Mouse (Mus musculus): ENCODE measurements at regions not wholly inside any gene's neighbourhood (a gene's known extent, or its start where the extent isn't known, plus 50 kb on each side); places are given as distances from the start of the nearest gene placed in this dataset.
A peak's percentile ranks its signal among the peaks of the same experiment; 100 is the strongest.

- Histone ChIP-seq H3K4me2 (ENCODE audit: low read depth, low read length) (no peak overlapping the region), H3K36me3 (ENCODE audit: control insufficient read depth, insufficient read depth, low read length) (no peaks in the 10 kb centered on the region), H3K27ac (replicated peaks; ENCODE audit: low read depth, low read length) (no peak overlapping the region), H3K27me3 (replicated peaks; ENCODE audit: control insufficient read depth, insufficient read depth, low read length) (no peaks in the 10 kb centered on the region), H3K9ac (ENCODE audit: low read depth, low read length) (no peak overlapping the region), H3K4me3 (ENCODE audit: low read depth, low read length) (no peak overlapping the region), H3K4me1 (ENCODE audit: control insufficient read depth, insufficient read depth, low read length) (no peaks in the 10 kb centered on the region), H3K9me3 (ENCODE audit: control insufficient read depth, low read length) (no peaks in the 10 kb centered on the region)
- WGBS = 78% methylated on average over 13 of the region's 13 CpGs
- DNase-seq (ENCODE audit: low spot score) (no peak), ATAC-seq (ENCODE audit: low read depth) (no peak)
These were observed 213.6 kb upstream of the Kcnab2 start for GRCm38 (mm10) chr4:152691302-152691701.

GRCm38 (mm10) chr4:152690766-152691165 is 213.1 kb upstream of the Kcnab2 start:
- DNase-seq (ENCODE audit: low spot score) (no peak), ATAC-seq (ENCODE audit: low read depth) (no peak)
- Histone ChIP-seq H3K36me3 (ENCODE audit: control insufficient read depth, insufficient read depth, low read length) (no peaks in the 10 kb centered on the region), H3K27ac (replicated peaks; ENCODE audit: low read depth, low read length) (no peak overlapping the region), H3K9ac (ENCODE audit: low read depth, low read length) (no peak overlapping the region), H3K4me1 (ENCODE audit: control insufficient read depth, insufficient read depth, low read length) (no peaks in the 10 kb centered on the region), H3K9me3 (ENCODE audit: control insufficient read depth, low read length) (no peaks in the 10 kb centered on the region), H3K27me3 (replicated peaks; ENCODE audit: control insufficient read depth, insufficient read depth, low read length) (no peaks in the 10 kb centered on the region), H3K4me2 (ENCODE audit: low read depth, low read length) (no peak overlapping the region), H3K4me3 (ENCODE audit: low read depth, low read length) (no peak overlapping the region)
- 92% methylated on average over 4 of the region's 4 CpGs for WGBS

GRCm38 (mm10) chr4:152689831-152690230 is 212.2 kb upstream of the Kcnab2 start:
- H3K4me2 ChIP-seq (ENCODE audit: low read depth, low read length) = no peak overlapping the region
- DNase-seq (ENCODE audit: low spot score) (no peak), ATAC-seq (ENCODE audit: low read depth) (no peak)
- no peak overlapping the region for H3K4me3 ChIP-seq (ENCODE audit: low read depth, low read length)
- H3K27me3 ChIP-seq (replicated peaks; ENCODE audit: control insufficient read depth, insufficient read depth, low read length) = no peaks in the 10 kb centered on the region
- H3K9ac ChIP-seq (ENCODE audit: low read depth, low read length) = no peak overlapping the region
- no peak overlapping the region for H3K27ac ChIP-seq (replicated peaks; ENCODE audit: low read depth, low read length)
- WGBS = 81% methylated on average over 9 of the region's 9 CpGs
- no peaks in the 10 kb centered on the region for H3K9me3 ChIP-seq (ENCODE audit: control insufficient read depth, low read length)
- no peaks in the 10 kb centered on the region for H3K4me1 ChIP-seq (ENCODE audit: control insufficient read depth, insufficient read depth, low read length)
- no peaks in the 10 kb centered on the region for H3K36me3 ChIP-seq (ENCODE audit: control insufficient read depth, insufficient read depth, low read length)

GRCm38 (mm10) chr4:152686509-152687081 is 208.9 kb upstream of the Kcnab2 start:
- DNase-seq (ENCODE audit: low spot score) (no peak), ATAC-seq (ENCODE audit: low read depth) (no peak)
- no peaks in the 10 kb centered on the region for H3K4me1 ChIP-seq (ENCODE audit: control insufficient read depth, insufficient read depth, low read length)
- H3K4me2 ChIP-seq (ENCODE audit: low read depth, low read length) = no peak overlapping the region
- H3K9ac ChIP-seq (ENCODE audit: low read depth, low read length) = no peak overlapping the region
- no peak overlapping the region for H3K4me3 ChIP-seq (ENCODE audit: low read depth, low read length)
- peaks cover 11% of the 10 kb centered on the region; the same call in 1 of the 2 replicates for H3K9me3 ChIP-seq (ENCODE audit: control insufficient read depth, low read length)
- H3K27me3 ChIP-seq (replicated peaks; ENCODE audit: control insufficient read depth, insufficient read depth, low read length) = no peaks in the 10 kb centered on the region
- 59% methylated on average over 12 of the region's 12 CpGs for WGBS
- H3K36me3 ChIP-seq (ENCODE audit: control insufficient read depth, insufficient read depth, low read length) = no peaks in the 10 kb centered on the region
- H3K27ac ChIP-seq (replicated peaks; ENCODE audit: low read depth, low read length) = no peak overlapping the region

GRCm38 (mm10) chr4:152674140-152674539 is 196.5 kb upstream of the Kcnab2 start:
- Histone ChIP-seq H3K36me3 (ENCODE audit: control insufficient read depth, insufficient read depth, low read length) (no peaks in the 10 kb centered on the region), H3K4me1 (ENCODE audit: control insufficient read depth, insufficient read depth, low read length) (no peaks in the 10 kb centered on the region), H3K27ac (replicated peaks; ENCODE audit: low read depth, low read length) (no peak overlapping the region), H3K27me3 (replicated peaks; ENCODE audit: control insufficient read depth, insufficient read depth, low read length) (no peaks in the 10 kb centered on the region), H3K9ac (ENCODE audit: low read depth, low read length) (no peak overlapping the region), H3K4me2 (ENCODE audit: low read depth, low read length) (no peak overlapping the region), H3K4me3 (ENCODE audit: low read depth, low read length) (no peak overlapping the region), H3K9me3 (ENCODE audit: control insufficient read depth, low read length) (no peaks in the 10 kb centered on the region)
- WGBS = 42% methylated on average over 11 of the region's 11 CpGs
- ATAC-seq (ENCODE audit: low read depth) (peak; percentile 71), DNase-seq (ENCODE audit: low spot score) (peak; percentile 37)

- H3K4me2 ChIP-seq (ENCODE audit: low read depth, low read length) = no peak overlapping the region
- peaks cover 5% of the 10 kb centered on the region; the same call in 1 of the 2 replicates for H3K9me3 ChIP-seq (ENCODE audit: control insufficient read depth, low read length)
- 45% methylated on average over 8 of the region's 8 CpGs for WGBS
- H3K4me3 ChIP-seq (ENCODE audit: low read depth, low read length) = no peak overlapping the region
- ATAC-seq (ENCODE audit: low read depth) (no peak), DNase-seq (ENCODE audit: low spot score) (no peak)
- H3K36me3 ChIP-seq (ENCODE audit: control insufficient read depth, insufficient read depth, low read length) = no peaks in the 10 kb centered on the region
- no peak overlapping the region for H3K27ac ChIP-seq (replicated peaks; ENCODE audit: low read depth, low read length)
- H3K4me1 ChIP-seq (ENCODE audit: control insufficient read depth, insufficient read depth, low read length) = no peaks in the 10 kb centered on the region
- no peaks in the 10 kb centered on the region for H3K27me3 ChIP-seq (replicated peaks; ENCODE audit: control insufficient read depth, insufficient read depth, low read length)
- H3K9ac ChIP-seq (ENCODE audit: low read depth, low read length) = no peak overlapping the region
These were observed 185.8 kb upstream of the Kcnab2 start for GRCm38 (mm10) chr4:152663482-152663881.

- ATAC-seq (ENCODE audit: low read depth) (no peak), DNase-seq (ENCODE audit: low spot score) (no peak)
- H3K4me3 ChIP-seq (ENCODE audit: low read depth, low read length) = no peak overlapping the region
- H3K9ac ChIP-seq (ENCODE audit: low read depth, low read length) = no peak overlapping the region
- no peak overlapping the region for H3K27ac ChIP-seq (replicated peaks; ENCODE audit: low read depth, low read length)
- no peaks in the 10 kb centered on the region for H3K36me3 ChIP-seq (ENCODE audit: control insufficient read depth, insufficient read depth, low read length)
- 88% methylated on average over 12 of the region's 12 CpGs for WGBS
- H3K4me1 ChIP-seq (ENCODE audit: control insufficient read depth, insufficient read depth, low read length) = no peaks in the 10 kb centered on the region
- peaks cover 5% of the 10 kb centered on the region; the same call in 1 of the 2 replicates for H3K9me3 ChIP-seq (ENCODE audit: control insufficient read depth, low read length)
- H3K27me3 ChIP-seq (replicated peaks; ENCODE audit: control insufficient read depth, insufficient read depth, low read length) = no peaks in the 10 kb centered on the region
- no peak overlapping the region for H3K4me2 ChIP-seq (ENCODE audit: low read depth, low read length)
These were observed 185.4 kb upstream of the Kcnab2 start for GRCm38 (mm10) chr4:152663069-152663468.

GRCm38 (mm10) chr4:152662439-152662838 is 184.8 kb upstream of the Kcnab2 start:
- Histone ChIP-seq H3K36me3 (ENCODE audit: control insufficient read depth, insufficient read depth, low read length) (no peaks in the 10 kb centered on the region), H3K4me3 (ENCODE audit: low read depth, low read length) (no peak overlapping the region), H3K27ac (replicated peaks; ENCODE audit: low read depth, low read length) (no peak overlapping the region), H3K9ac (ENCODE audit: low read depth, low read length) (no peak overlapping the region), H3K4me2 (ENCODE audit: low read depth, low read length) (no peak overlapping the region), H3K9me3 (ENCODE audit: control insufficient read depth, low read length) (peaks cover 5% of the 10 kb centered on the region; the same call in 1 of the 2 replicates), H3K4me1 (ENCODE audit: control insufficient read depth, insufficient read depth, low read length) (no peaks in the 10 kb centered on the region), H3K27me3 (replicated peaks; ENCODE audit: control insufficient read depth, insufficient read depth, low read length) (no peaks in the 10 kb centered on the region)
- DNase-seq (ENCODE audit: low spot score) (no peak), ATAC-seq (ENCODE audit: low read depth) (no peak)
- WGBS = 89% methylated on average over 11 of the region's 11 CpGs

GRCm38 (mm10) chr4:152650198-152650597 is 172.5 kb upstream of the Kcnab2 start:
- no peaks in the 10 kb centered on the region for H3K4me1 ChIP-seq (ENCODE audit: control insufficient read depth, insufficient read depth, low read length)
- no peak overlapping the region for H3K4me2 ChIP-seq (ENCODE audit: low read depth, low read length)
- no peaks in the 10 kb centered on the region for H3K9me3 ChIP-seq (ENCODE audit: control insufficient read depth, low read length)
- ATAC-seq (ENCODE audit: low read depth) = peak; percentile 50; the same call in 1 of the 2 replicates
- no peaks in the 10 kb centered on the region for H3K36me3 ChIP-seq (ENCODE audit: control insufficient read depth, insufficient read depth, low read length)
- H3K27ac ChIP-seq (replicated peaks; ENCODE audit: low read depth, low read length) = no peak overlapping the region
- no peak overlapping the region for H3K9ac ChIP-seq (ENCODE audit: low read depth, low read length)
- DNase-seq (ENCODE audit: low spot score) = no peak
- no peak overlapping the region for H3K4me3 ChIP-seq (ENCODE audit: low read depth, low read length)
- H3K27me3 ChIP-seq (replicated peaks; ENCODE audit: control insufficient read depth, insufficient read depth, low read length) = no peaks in the 10 kb centered on the region
- 57% methylated on average over 8 of the region's 8 CpGs for WGBS
